Mouse (Mus musculus): ENCODE data around the gene Ppfibp2.

The Ppfibp2 gene

DNA sequence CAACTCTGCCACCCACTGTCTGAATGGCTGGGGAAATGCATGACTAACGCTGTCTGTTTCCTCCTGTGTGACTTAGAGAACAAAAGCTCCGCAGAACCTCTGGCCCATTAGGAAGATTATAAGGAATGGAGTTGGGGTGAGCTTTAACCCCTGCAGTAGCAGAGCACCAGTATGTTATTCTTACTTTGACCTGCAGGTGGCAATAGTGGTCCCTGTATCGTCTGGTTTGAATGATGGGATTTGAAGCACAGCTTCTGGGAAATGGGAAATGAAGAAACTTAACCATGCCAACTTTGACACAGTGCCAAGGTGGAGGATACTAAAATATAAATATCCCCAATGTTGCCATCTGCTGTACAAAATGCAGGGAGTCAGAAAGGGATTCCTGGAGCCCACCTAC, 154.3 kb downstream of the Ppfibp2 start:
- in situ Hi-C loops (cut with MboI; ENCODE audit: low sequenced_read_pairs), result no loop called here

DNA sequence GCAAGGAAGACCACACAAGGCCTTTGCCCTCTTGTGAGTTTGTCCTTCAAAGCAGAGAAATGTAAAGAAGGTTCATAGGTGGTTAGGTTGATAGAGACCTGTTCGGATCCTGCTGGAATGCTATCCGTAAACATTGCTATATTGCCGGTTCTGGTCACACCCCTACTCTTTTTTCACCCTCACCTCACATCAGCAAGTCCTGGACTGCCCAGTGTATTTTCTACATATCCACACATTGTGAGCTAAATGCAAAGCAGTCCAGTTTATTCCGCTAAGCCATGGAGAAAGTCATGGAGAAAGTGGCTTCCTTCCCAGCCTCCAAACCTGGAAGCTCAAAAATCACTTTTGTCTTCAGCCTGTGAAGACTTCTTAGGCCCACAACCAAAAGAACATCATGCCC, 154.7 kb downstream of the Ppfibp2 start:
- in situ Hi-C loops (cut with MboI; ENCODE audit: low sequenced_read_pairs), result loop anchor here (25.0 kb wide), 1 partner anchor 537 kb away; the partner anchor contains the start of gene Rbmxl2

DNA sequence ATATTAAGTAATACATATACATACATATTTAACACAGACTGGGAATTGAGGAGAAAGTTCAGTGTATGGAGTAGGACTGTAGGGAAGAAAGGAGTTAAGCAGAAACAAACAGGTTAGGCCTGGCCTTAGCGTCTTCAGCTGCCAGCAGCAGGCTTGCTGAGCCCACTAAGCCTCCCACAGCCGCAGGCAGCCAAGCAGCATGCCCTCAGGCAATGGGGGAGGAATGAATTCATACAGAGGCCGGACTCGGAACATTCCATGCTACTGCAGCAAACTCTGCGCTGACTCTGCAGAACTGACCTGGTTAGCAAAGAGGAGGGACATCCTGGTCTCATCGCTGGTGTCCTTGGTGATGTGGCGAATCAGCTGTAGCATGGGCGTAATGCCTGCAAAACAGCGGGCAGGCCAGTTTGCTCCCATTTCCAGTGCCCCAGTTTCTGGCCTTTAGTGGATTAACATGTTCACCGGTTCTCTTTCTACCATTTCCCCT, 157.1 kb downstream of the Ppfibp2 start:
- in situ Hi-C loops (cut with MboI; ENCODE audit: low sequenced_read_pairs), result loop anchor here (25.0 kb wide), 1 partner anchor 540 kb away; the partner anchor contains the start of gene Rbmxl2

DNA sequence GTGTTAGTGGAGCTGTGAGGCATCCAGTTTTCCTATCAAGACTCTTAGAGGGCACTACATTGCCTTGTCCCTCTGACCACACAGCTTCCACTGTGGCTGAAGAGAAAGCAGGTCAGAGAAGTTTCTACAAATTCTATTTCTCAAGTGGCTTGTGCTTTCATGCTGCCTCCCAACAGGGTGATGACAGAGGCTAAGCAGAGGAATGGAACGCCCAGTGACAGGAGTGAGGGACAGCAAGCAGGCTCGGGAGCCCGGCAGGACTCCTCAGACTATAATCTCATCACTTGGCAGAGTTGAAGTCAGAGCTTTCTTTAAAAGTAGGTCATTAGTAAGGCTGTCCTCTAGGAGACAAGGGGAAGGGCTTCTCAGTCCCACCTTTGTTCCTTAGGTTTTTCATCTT, 160.9 kb downstream of the Ppfibp2 start:
- in situ Hi-C loops (cut with MboI; ENCODE audit: low sequenced_read_pairs), result loop anchor here (25.0 kb wide), 1 partner anchor 544 kb away; the partner anchor contains the start of gene Rbmxl2

DNA sequence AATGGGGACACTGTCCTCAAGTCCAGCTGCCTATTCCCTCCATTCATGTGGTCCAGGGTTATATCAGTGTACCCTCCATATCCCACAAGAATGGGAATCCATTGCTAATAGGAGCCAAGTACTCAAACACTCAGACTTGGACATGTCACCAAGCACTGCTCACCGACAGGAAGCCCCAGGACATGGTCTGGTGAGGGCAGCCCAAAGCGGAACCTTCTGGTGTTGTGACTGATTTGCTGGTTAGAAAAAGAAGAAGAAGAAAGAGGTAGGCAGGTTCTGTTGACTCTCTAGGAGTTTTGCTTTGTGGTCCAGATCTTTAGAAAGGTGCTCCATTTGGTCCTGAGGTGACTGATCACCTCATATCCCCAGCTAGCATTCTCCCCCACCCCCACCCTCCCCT, 161.7 kb downstream of the Ppfibp2 start:
- in situ Hi-C loops (cut with MboI; ENCODE audit: low sequenced_read_pairs), result loop anchor here (25.0 kb wide), 1 partner anchor 544 kb away; the partner anchor contains the start of gene Rbmxl2

DNA sequence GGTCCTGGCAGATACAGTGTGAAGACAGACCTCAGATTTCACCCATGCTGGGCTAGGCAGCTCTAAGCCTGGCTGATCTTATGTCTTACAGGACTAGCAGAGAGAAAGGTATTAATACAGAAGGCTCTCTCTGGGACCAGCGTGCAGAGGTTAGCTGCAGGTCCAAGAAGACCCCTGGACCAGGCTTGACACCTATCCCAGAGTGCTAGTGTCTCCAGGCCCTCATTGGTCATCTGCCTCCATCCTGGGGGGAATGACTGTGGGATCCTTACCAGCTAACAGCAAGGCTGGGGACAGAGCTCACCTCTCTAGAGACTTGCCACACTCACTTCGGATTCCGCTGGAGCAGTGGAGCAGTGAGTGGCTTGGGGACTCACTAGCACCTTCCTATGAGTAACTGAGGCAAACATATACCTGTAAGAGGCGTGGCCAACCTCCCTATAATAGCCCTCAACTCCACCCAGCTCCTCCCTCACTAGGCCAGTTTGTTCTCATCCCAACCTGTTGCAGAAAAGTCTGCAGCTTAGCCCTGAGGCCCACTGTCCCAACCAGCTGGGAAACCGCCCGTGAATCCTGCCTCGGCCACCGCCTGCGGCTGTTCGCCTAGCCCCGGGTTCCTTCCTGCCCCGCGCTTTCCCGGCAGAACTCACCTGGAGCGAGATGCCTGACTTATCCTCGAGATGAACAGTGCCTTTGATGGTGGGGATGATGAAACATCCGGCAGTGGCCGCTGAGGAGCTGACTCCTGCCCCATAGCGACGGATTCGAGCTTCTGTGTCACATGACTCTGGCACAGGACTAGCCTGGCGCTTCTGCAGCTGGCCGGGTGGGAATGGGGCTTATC, 162.5 kb downstream of the Ppfibp2 start, which contains the start of gene Cyb5r2:
Gene Cyb5r2, minus strand, starts transcription at position 725 of the 844 bp plus-strand sequence.
- in situ Hi-C loops (cut with MboI; ENCODE audit: low sequenced_read_pairs), result loop anchor here (25.0 kb wide), 1 partner anchor 545 kb away; the partner anchor contains the start of gene Rbmxl2

DNA sequence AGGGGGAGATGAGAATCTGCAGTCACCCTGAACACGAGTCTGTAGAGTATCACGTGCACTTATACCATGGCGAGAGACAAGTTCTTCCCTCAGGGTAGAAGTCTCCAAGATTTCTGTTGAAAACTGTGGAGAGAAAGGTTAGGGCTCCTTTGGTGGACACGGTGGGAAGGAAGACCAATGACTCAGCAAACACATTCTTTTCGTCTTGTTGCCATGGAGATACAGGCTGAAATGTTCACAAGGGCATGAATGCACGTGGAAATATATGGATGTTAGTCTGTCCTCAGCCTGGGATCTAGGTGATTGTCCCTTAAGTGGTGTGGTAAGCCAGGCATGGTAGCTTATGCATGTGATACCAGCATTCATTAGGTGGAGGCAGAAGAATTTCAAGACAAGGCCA, 175.8 kb downstream of the Ppfibp2 start:
- in situ Hi-C loops (cut with MboI; ENCODE audit: low sequenced_read_pairs), result loop anchor here (25.0 kb wide), 1 partner anchor 559 kb away; the partner anchor contains the start of gene Rbmxl2

DNA sequence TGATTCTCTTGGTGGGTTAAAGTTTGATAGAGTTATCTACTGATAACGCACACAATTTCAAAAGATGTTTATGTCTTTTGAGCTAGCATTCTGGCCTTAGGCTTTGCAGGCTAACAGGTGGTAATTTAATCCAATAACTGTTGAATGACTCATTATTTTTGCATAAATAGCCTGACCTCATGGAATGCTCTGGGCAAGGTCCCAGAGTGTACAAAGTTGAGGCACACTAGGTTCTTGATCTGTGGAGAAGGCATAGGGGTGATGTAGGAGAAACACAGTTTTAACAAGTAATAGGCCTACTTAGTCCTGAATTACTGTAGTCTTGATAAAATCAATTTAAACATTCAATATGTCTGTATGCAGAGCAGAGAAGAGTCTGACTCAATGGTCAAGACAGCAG, 183.2 kb downstream of the Ppfibp2 start:
- in situ Hi-C loops (cut with MboI; ENCODE audit: low sequenced_read_pairs), result no loop called here

DNA sequence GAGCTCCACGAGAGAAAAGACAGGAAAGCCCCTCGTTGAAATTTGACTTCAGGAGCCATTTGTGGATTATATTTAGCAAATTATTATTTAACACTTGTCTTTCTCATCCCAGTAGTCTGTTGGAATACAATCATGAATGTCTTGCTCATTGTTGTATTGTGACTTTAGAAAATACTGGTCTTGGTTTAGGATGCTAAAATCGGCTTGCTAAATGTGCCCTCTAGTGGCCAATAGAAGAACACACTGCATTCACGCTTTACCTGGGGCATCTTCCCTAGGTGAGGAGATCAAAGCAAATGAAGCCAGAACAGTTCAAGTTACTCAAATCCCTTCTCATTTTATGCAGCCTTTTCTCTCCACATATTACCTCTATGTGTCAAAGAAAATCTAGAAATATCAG, 184.6 kb downstream of the Ppfibp2 start:
- in situ Hi-C loops (cut with MboI; ENCODE audit: low sequenced_read_pairs), result no loop called here

DNA sequence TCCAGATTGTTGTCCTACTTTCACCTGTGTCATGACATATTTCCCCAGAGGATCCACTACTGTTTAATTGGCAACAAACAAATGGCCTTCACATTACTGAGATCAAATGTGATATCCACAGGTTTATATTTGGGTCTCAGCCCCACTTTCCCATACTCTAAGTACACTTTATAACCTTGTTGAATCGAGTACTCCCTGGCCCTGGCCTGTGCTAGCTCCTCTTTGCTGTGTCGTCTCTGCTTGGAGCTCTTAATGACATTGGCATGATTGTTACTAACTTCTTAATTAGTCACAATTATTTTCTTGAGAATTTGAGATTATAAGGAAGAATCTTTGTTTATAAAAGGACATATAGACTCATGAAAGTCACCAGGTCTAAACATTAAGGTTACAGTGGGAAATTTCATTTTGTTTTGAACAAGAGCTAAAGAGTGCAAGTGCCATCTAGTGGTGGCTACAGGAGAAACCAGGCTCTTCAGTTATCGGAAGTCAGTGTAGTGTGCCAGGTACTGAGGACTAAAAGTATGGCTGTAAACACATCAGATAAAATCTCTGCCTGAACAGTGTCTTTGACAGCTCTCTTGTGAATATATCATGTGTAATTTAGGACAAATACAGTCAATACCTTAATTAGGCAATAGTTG, 193.1 kb downstream of the Ppfibp2 start:
- in situ Hi-C loops (cut with MboI; ENCODE audit: low sequenced_read_pairs), result no loop called here

DNA sequence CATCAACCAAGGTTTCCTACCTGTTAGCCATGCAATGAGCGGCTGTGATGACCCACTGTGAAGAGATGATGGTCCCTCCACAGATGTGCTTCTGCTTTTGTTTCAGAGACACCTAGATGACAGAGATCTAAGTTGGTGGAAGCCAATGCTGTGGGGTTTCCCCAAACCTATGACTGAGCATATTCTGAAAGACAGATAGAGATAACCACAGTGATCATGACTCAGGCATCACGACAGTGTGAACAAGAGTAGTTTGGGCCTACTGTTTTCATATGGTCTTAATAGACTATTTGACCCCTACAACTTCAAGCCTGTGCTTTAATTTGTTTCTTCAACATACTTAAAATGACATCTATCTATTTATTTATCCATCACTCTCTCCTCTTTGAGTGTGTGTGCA, 201.5 kb downstream of the Ppfibp2 start:
- in situ Hi-C loops (cut with MboI; ENCODE audit: low sequenced_read_pairs), result no loop called here

All from CH12F3 (cell line).